Mouse (Mus musculus): ENCODE data around the gene Grm7.

Grm7 gene

DNA sequence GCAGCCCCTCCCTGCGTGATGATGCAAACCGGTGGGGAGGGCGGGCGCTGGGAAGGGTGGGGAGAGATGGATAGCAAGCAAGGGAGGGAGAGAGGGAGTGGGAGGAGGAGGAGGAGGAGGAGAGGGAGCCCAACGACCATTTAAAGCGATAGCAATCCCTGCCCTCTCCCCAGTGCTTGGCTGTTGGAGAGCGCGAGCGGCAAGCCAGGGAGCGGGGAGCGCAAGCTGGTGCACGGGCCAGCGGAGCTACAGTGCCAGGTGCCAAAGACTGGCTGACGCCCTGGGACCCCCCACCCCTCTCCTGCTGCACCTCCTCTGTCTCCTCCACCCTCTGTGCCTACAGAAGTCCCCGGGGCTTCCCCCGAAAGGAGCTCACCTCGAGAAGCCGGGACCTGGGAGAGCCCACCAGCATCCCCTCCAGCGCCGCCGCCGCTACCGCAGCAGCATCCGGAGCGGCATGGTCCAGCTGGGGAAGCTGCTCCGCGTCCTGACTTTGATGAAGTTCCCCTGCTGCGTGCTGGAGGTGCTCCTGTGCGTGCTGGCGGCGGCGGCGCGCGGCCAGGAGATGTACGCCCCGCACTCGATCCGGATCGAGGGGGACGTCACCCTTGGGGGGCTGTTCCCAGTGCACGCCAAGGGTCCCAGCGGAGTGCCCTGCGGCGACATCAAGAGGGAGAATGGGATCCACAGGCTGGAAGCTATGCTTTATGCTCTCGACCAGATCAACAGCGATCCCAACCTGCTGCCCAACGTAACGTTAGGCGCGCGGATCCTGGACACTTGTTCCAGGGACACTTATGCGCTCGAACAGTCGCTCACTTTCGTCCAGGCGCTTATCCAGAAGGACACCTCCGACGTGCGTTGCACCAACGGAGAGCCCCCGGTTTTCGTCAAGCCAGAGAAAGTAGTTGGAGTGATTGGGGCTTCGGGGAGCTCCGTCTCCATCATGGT lies at the start of gene Grm7:
Gene Grm7 (plus strand): TSS at position 171 of the 951 bp plus-strand sequence.
- DNase-seq (ENCODE audit: low read depth, low spot score) = peak; percentile 42

GRCm38 (mm10) chr6:110645041-110645410 lies 355 bp upstream of the Grm7 start:
- DNase-seq (ENCODE audit: low read depth, low spot score) = no peak

GRCm38 (mm10) chr6:110646901-110647300 lies 1.5 kb downstream of the Grm7 start:
- no peak for DNase-seq (ENCODE audit: low read depth, low spot score)

DNA sequence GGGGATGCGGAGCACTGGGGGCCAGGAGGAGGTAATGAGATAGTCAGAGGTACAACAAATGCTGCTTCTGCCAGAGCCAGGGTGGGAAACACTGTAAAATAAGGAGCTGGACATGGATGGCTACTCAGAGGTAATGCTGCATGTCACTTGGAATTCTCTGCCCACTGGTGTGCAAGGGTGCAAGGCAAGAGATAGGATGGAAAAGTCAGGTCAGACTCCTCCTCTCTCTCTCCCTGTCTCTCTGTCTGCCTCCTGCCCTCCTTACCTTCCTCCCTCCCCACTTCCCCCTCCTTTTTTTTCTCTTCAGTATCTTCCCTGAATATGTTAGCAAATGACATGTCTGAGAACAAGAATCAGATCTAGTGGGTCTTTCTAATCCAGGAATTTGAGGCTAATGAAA lies 3.8 kb downstream of the Grm7 start:
- DNase-seq (ENCODE audit: low read depth, low spot score) = no peak

DNA sequence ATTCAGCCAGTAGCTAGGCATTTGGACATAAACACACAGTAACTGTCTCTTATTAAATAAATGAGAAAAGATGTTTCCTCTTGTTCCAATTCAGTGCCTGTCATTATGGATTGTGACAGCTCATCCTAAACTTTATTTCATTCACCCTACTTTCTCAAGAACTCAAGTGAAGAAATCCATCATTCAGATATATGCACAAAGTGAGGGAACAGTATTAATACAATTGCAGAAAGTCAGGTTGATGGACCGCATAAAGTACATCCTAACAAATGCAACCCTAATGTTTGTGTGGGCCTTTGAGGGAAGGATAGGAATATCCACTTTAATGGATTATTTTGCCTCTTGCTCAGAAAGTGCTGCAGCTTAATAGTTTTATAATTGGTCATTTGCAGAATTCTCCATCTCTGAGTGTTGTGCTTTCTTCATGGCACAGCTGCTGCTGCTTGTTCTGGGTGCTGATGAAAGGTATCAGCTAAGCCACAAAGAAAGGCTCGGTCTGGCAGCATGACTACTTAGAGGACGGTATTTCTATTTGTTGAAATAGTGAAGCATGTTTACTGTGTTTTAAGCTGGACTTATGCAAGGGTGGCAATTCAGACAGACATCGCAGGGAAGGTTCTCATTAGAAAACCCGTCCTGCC lies 8.1 kb downstream of the Grm7 start:
- no peak for DNase-seq (ENCODE audit: low read depth, low spot score)

GRCm38 (mm10) chr6:110664436-110664835 lies 19.1 kb downstream of the Grm7 start:
- no peak for DNase-seq (ENCODE audit: low read depth, low spot score)

DNA sequence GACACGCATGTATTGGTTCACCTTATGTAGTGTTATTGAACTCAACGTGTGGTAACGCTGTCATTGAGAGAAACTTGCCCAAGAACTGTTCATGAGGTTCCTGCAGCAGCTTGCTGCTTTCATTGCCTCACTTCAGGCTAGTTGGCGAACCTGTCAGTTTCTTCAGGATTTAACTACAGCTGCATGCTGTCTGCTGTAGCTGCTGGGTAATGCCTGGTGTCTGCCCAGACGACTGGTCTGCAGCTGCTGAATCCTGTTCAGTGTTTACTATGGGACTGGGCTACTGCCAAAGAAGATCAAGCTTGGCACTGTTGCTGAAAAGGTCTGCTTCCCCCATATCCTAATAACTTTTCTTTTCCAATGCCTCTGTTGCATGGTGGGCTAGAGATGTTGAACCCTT lies 23.1 kb downstream of the Grm7 start:
- DNase-seq (ENCODE audit: low read depth, low spot score) = no peak

- no peak for DNase-seq (ENCODE audit: low read depth, low spot score)
Measured at GRCm38 (mm10) chr6:110690954-110691353, 45.6 kb downstream of the Grm7 start.

GRCm38 (mm10) chr6:110709763-110710162 lies 64.4 kb downstream of the Grm7 start:
- DNase-seq (ENCODE audit: low read depth, low spot score) = no peak

- no peak for DNase-seq (ENCODE audit: low read depth, low spot score)
Measured at GRCm38 (mm10) chr6:110714943-110715342, 69.6 kb downstream of the Grm7 start.

DNA sequence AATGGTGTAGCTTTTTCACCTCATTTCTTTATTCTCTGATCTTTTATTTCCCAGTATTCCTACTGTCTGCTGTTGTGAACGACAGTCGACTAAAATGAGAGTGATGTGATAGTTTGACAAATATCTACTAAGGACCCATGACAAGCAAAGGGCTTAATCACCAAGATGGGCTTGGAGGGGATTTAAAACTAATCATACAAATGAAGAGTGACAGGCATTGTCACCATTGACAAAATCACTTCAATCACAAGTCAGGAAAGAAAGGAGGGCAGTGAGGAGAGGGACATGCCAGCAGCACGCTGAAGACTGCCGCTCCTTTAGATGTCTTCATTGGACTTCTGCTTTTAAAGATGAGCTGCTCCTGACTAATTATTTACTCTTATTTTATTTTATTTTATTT lies 78.0 kb downstream of the Grm7 start:
- no peak for DNase-seq (ENCODE audit: low read depth, low spot score)

DNA sequence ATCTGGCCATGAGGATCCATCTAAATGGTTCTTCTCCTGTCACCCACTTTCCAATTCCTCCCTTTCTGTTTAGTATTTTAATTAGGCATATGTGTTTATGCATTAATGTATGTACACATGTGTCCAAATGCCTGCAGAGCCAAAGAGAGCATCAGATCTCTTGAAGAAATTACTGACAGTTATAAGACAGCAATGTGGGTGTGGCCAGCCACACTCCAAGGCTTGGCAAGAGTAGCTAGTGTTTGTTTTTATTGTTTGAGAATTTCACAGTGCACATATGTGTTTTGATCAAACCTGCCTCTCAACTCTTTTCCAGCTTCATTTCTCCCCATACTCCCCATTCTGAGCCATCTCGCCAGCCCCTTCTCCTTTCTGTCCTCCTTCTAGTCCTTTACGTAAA lies 88.5 kb downstream of the Grm7 start:
- no peak for DNase-seq (ENCODE audit: low read depth, low spot score)

DNA sequence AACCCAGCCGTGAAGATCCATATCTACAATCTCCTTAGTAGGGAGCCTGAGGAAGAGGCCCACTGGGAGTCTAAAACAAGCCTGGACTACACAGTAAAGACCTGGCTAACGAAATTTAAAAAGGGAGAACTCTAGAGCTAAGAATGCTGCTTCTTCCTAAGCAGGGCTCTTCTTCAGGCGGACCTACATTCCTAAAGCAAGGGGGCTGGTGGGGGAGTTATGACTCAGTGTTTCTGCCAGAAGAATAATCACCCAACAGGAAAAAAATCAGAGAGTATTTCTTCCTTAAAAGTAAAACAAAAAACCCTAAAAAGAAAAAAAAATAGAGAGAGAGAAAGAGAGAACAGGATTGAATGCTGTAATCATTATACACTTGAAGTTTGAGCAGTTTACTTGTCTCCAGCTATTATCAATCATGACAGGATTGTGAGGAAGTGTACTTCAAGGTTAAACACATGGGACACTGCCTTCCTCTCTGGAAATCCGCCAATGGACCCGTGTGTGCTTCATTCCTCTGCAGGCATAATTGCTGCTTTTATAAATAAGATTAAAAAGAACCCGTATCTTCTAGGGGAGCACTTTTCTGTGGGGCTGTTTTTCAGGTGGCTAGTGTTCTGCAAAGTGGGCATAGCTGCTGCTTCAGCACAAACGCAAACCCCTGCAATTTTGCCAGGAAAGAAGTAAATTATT lies 98.7 kb downstream of the Grm7 start:
- DNase-seq (ENCODE audit: low read depth, low spot score) = no peak

GRCm38 (mm10) chr6:110755921-110756320 lies 110.5 kb downstream of the Grm7 start:
- DNase-seq (ENCODE audit: low read depth, low spot score) = no peak

DNA sequence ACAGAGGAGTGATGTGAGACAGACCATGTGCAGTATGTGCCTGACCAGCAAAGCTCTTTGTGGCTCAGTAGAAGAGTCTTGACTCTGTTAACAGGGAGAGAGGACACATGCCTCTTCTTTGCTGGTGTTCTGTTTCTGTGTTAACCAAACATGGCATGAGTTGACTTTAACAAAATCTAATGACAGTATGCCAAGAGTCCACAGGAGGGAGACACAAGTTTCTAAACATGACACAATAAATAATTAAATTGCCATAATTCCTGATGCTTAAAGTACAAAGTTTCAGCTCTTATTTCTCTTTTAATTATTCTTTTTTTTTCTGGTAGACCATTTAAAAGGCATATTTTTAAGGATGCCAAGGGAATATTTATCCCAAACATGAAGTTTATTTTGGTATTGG lies 124.2 kb downstream of the Grm7 start:
- DNase-seq (ENCODE audit: low read depth, low spot score) = no peak

- no peak for DNase-seq (ENCODE audit: low read depth, low spot score)
Measured at GRCm38 (mm10) chr6:110772652-110773051, 127.3 kb downstream of the Grm7 start.

DNA sequence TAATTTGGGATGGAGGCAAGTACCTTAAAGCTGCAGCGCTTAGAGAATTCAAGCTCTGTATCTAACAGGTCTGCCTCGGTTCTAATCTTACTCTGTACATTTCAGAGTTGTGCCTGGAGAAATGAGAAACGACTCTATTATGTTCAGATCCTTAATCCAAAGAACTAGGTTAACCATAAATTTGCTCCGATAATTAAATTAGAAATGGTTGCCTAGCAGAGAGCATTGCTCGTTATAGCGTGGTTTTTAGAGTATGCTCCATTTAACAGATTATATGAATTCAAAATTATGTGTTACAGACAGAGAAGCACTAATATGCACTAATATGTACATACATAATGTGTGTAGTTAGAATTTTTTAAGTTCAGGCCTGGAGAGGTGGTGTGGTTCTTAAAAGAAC lies 130.7 kb downstream of the Grm7 start:
- no peak for DNase-seq (ENCODE audit: low read depth, low spot score)

DNA sequence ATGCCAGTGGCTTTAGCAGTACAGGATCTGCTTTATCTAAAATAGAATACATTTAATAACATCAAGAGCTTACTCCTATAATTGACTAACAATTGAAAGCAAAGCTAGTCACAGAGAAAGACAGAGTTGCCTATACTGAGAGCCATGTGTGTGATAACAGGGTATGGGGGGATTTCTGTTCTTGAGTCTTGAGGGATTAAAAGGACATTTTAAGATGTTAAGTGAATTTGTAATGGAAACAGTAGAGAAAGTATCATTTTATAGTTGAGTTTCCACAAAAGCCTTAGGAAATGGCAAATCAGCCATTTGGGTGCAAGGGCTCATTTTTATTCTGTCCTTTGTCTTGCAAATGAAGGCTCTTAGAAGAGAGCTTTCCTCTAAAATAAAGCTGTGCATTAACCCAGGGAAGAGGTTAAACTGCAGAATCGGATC lies 140.1 kb downstream of the Grm7 start:
- peak; percentile 33 for DNase-seq (ENCODE audit: low read depth, low spot score)

DNA sequence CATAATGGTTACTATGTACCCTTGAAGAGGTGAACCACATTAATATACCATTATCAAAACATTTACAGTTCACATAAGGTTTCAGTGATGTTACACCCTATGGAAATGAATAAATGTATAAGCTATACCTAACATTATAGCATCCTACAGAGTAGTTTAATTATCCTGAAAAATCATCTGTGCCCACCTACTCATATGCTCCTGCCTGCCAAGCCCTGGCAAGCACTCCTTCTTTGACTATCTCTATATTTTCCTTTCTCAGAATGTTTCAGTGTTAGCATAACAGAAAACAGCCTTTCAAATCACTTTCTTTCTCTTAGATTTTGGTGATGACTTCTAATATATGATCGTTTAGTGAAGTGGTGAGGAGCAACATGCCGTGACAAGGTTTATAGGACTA lies 147.3 kb downstream of the Grm7 start:
- no peak for DNase-seq (ENCODE audit: low read depth, low spot score)

DNA sequence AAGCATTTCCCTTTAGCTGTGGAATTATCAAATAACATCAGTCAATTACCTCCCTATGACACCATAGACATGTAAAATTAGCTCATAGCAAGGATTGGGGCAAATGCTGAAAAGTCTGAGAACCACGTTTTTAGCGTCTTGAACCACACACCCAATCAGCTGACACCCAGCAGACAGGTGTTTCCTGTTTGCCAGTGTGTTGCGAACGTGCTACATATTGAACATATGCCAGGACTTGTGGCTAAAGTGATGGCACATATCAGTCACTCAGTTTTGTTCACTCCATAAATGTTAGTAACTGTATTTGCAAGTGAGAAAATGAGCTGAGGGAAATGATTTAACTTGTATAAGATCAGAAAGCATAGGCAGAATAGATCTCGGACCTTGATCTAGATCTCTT lies 162.1 kb downstream of the Grm7 start:
- DNase-seq (ENCODE audit: low read depth, low spot score) = no peak

DNA sequence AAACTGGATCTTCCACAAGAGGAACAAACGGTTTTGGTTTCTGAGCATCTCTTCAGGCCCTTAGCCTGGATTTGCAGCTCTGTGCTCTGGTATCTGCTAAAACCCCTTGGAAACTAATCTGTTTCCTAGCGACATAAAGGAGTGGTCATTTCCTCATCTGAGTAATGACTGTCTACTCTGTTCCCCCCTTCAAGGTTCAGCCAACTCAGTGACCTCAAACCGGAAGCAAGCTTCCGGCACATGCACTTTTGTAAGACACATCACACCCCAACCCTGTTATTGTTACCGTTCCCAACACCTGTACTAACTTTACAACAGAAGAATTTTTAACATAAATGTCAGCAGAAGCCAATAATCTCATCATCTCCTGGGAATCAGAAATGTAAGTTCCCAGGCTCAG lies 166.8 kb downstream of the Grm7 start:
- DNase-seq (ENCODE audit: low read depth, low spot score) = no peak

DNA sequence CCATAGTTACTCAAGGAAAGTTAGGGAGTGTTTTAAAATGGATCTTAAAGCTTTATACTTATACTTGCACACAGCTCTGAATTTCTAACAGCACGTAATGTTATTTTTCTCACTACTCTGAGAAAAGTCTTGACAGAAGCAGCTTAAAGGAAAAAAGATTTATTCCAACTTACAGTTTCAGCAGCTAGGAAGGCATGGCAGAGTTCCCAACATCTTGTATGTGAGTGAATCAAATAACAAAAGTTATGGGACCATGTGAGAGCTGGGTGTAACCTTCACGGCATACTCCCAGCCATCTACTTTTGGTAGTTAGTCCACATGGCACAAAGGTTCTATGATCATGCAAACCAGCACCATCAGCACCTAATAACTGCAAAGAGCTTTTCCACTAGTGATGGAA lies 172.9 kb downstream of the Grm7 start:
- peak; percentile 1 for DNase-seq (ENCODE audit: low read depth, low spot score)

Measured in ZHBTc4 (cell line).